Mouse (Mus musculus) 416B (cell line): ENCODE measurements at regions not wholly inside any gene's neighbourhood (a gene's known extent, or its start where the extent isn't known, plus 50 kb on each side); places are given as distances from the start of the nearest gene placed in this dataset.
A peak's percentile ranks its signal among the peaks of the same experiment; 100 is the strongest.

Source experiments
- DNase-seq: peaks from one replicate; pipeline ENCODE4 v3.0.0; 2011; ENCODE audit warnings: low read depth

GRCm38 (mm10) chr16:50092780-50093179 is 292.4 kb downstream of the Cd47 start:
- DNase-seq, result peak; percentile 61

DNA sequence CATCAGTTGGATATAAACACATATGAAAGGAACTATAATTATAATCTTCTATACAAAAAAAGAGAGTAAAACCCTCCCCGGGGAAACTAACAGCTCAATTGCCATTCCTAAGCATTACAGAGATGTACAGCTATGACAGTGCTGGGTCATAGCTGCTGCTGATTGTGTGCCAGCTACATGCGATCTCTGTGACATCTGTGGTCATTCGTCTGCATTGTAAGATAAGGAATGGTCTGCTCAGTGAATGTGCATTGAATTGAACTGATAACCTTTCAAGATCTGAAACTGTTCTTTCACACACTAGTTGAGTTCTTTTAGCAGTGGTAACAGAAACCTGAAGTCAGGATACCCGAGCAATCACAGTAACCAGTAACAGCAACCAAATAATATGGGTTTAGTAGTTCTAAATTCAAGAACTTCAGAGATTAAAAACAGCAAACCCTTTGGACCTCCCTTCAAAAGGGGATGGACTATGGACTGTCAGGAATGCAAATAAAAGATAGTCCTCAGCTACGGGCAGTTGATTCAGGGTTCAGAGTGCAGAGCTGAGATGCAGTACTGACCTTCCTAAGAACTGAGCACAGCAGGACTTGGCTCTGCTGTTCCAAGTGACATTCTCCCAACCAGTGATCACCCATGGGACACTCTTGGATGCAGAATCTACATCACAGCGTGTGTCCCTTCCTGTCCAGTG is 295.7 kb downstream of the Cd47 start:
- DNase-seq, result peak; percentile 94

DNA sequence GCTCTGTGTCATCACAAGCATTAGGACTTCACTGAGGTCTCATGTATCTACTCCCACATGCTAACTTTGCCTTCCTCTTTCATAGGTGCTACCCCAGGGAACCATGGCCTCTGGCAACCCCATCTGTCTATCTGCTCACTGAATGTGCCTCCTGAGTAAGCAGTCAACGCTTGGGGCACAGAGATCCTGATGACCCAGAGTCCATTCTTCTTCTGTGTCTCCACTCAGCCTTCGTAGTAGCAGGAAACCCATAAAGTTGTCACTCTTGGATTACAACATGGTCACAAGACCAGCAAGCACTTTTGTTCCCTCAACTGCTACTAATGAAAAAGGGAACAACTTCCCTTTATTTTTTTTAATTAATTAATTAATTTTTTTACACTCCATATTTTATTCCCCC is 296.2 kb downstream of the Cd47 start:
- DNase-seq, result peak; percentile 55

- DNase-seq, result peak; percentile 73
Measured at GRCm38 (mm10) chr16:50103340-50103739, 303.0 kb downstream of the Cd47 start.

DNA sequence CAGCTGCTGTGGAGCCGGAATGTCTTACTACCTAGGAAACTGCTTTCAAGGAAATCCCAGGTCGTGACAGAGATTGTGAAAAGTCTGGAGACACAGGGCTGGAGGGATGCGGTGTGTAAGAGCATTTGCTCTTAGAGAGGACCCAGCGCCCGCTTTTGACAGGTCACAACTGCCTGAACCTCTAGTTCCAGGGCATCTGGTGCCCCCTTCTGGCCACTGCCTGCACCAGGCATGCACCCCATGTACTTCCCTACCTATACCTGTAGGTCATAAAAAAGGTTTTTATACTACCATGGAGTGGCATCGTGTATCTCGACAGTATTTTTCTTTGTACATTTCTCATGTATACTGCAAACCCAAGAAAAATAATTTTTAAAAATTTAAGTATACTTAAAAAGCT is 314.0 kb downstream of the Bbx start:
- peak; percentile 57 for DNase-seq

GRCm38 (mm10) chr16:50122460-50122859 is 309.7 kb downstream of the Bbx start:
- no peak for DNase-seq

GRCm38 (mm10) chr16:50124646-50125045 is 307.5 kb downstream of the Bbx start:
- DNase-seq, result no peak

DNA sequence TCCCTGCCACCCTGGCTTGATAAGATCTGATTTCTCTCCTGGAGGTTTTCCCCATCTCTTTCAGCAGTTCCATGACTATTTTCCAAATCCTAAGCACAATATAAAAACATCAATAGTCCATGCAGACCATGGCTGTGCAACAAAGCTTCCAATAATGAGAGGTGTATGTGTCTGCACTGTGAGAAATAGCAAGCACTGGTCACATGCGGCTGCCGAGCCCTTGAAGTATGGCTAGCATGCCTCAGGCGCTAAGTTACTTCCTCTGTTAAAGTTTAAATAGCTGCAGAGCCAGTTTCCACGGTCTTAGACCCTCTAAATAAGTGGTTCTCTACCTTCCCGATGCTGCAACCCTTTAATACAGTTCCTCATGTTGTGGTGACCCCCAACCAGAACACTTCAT is 306.6 kb downstream of the Bbx start:
- DNase-seq, result no peak

- DNase-seq, result peak; percentile 11
Measured at GRCm38 (mm10) chr16:50131406-50131805, 300.8 kb downstream of the Bbx start.
